Mouse (Mus musculus) small intestine, adult 2 months (tissue): ENCODE measurements around the gene Dcakd.

ENCODE experiments used
- CTCF ChIP-seq: fragments of 200-500 bp; IDR thresholded peaks from 2 replicates; pipeline ENCODE4 v1.5.1; 2012; ENCODE audit warnings: low read depth, mild to moderate bottlenecking, control low read depth, inconsistent platforms, low read length, moderate library complexity, mixed read lengths; ENCODE audit not compliant: insufficient replicate concordance, insufficient read length; ENCODE audit errors: extremely low read depth
- POLR2A ChIP-seq: fragments of 200-500 bp; IDR thresholded peaks from 2 replicates; pipeline ENCODE4 v1.6.1; 2012; ENCODE audit warnings: low read depth, mild to moderate bottlenecking, control low read depth, inconsistent platforms, low read length, moderate library complexity

- TF ChIP-seq CTCF: no peak
- no peak for TF ChIP-seq POLR2A
Measured at GRCm38 (mm10) chr11:102945306-102946264, 82.5 kb downstream of the Dcakd start.
